Mouse (Mus musculus) ES-E14 (cell line): ENCODE measurements at regions not wholly inside any gene's neighbourhood (a gene's known extent, or its start where the extent isn't known, plus 50 kb on each side); places are given as distances from the start of the nearest gene placed in this dataset.

Experiments used
- CHD2 ChIP-seq: IDR thresholded peaks from 2 replicates; pipeline ENCODE4 v1.6.1; 2014; ENCODE audit warnings: mild to moderate bottlenecking, low read depth, low read length, inconsistent platforms
- ZNF384 ChIP-seq: IDR thresholded peaks from 2 replicates; pipeline ENCODE4 v1.6.1; 2012; ENCODE audit warnings: low read depth, low read length, inconsistent platforms

DNA sequence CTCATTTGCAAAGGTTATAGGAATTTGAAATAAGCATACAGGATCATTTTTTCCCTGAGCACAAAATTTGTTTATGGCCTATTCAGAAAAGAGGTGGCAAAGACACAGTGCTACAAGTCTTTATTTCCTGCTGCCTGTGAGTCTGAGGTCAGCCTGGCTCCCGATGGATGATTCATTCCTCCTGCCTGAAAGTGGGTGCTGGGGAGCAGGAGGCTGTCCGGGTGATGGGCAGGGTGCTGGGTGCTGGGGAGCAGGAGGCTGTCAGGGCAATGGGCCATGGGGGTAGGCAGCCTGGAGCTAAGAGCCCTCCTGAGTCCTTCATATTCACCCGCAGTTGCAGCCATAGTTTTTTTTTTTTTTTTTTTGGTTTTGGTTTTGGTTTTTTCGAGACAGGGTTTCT lies 67.1 kb upstream of the Tbca start:
- TF ChIP-seq CHD2 (no peak), ZNF384 (no peak)
